Mouse (Mus musculus) heart, postnatal 14 days (tissue): ENCODE measurements around the gene Axl. TPM values are rescaled to one million over a fixed set of nuclear protein-coding genes. Genes with fewer than 3 reads are reported as not detected.
A peak's percentile ranks its signal among the peaks of the same experiment; 100 is the strongest.

Source experiments
- DNase-seq, 2 experiments: peaks; one replicate each; pipeline ENCODE4 v3.0.0; 2021 to 2022
- intact Hi-C: fragments of 180-260 bp; cut with DNase I; formaldehyde crosslinking; loops from one replicate; pipeline ENCODE4 v1.15.1; 2025
- microRNA-seq, 2 experiments: library from miRNA; unstranded; fragments of <30 nt; microRNA quantifications; one replicate each; pipeline ENCODE4 v1.2.0; 2021 to 2022
- total RNA-seq, 2 experiments: library from RNA; stranded (reverse); gene quantifications; 2 replicates each; pipeline ENCODE4 v1.2.3; 2021

Axl gene
- total RNA-seq, 2 experiments from 2014 or later, result 94.3 to 122 TPM

- peak; percentile 91 to 92 for DNase-seq
- intact Hi-C loops, result no loop called here
Observed at GRCm38 (mm10) chr7:25718788-25719417, 69.6 kb downstream of the Axl start, which contains the start of gene Ccdc97. Gene Ccdc97 (minus strand): TSS chr7:25719088.

- intact Hi-C loops, result no loop called here
- no peak for DNase-seq
Observed at GRCm38 (mm10) chr7:25717478-25717877, 71.0 kb downstream of the Axl start.

GRCm38 (mm10) chr7:25715731-25716271, 72.7 kb downstream of the Axl start:
- no peak for DNase-seq
- intact Hi-C loops, result no loop called here

- intact Hi-C loops, result no loop called here
Observed at GRCm38 (mm10) chr7:25714581-25714980, 73.9 kb downstream of the Axl start.

GRCm38 (mm10) chr7:25712801-25713200, 75.7 kb downstream of the Axl start:
- DNase-seq, result no peak

More at GRCm38 (mm10) chr7:25714581-25714980, 73.9 kb downstream of the Axl start:
- DNase-seq, result no peak

GRCm38 (mm10) chr7:25711731-25712197, 76.7 kb downstream of the Axl start:
- intact Hi-C loops, result no loop called here

More at GRCm38 (mm10) chr7:25712801-25713200, 75.7 kb downstream of the Axl start:
- intact Hi-C loops, result no loop called here

GRCm38 (mm10) chr7:25711165-25711564, 77.3 kb downstream of the Axl start:
- DNase-seq, result no peak
- intact Hi-C loops, result no loop called here

More at GRCm38 (mm10) chr7:25711731-25712197, 76.7 kb downstream of the Axl start:
- DNase-seq, result peak; percentile 68 to 70

- intact Hi-C loops, result no loop called here
- DNase-seq, result no peak
Observed at GRCm38 (mm10) chr7:25710519-25711130, 77.9 kb downstream of the Axl start.

GRCm38 (mm10) chr7:25709961-25710360, 78.5 kb downstream of the Axl start:
- peak in 1 of 2 experiments; percentile 61 for DNase-seq
- intact Hi-C loops, result no loop called here

GRCm38 (mm10) chr7:25707581-25708292, 80.8 kb downstream of the Axl start:
- peak; percentile 59 to 66 for DNase-seq
- intact Hi-C loops, result loop anchor here (1.0 kb wide), 1 partner anchor 19 kb away; no protein-coding TSS in a partner anchor

Small RNA genes within 50 kb of the gene (microRNA-seq; reads per million reads assigned to microRNA genes)
- 0 reads per million in 2 experiments for gene Gm24865

Other genes with a start within 250 kb of the Axl start
- 1 to 10 TPM; 1.9 to 2.0 TPM for gene Ceacam2, start 248.8 kb downstream of the Axl start, total RNA-seq
- gene Erich4, start 172.8 kb downstream of the Axl start, total RNA-seq, result under 1 TPM in 1 of 2 experiments, not detected in 1; 0.53 TPM
- 10 to 100 TPM; 55.5 to 60.6 TPM for gene Dmac2, start 169.3 kb downstream of the Axl start, total RNA-seq
- gene B3gnt8, start 162.1 kb downstream of the Axl start, total RNA-seq, result 1 to 10 TPM; 4.9 to 5.8 TPM
- gene Bckdha, start 129.7 kb downstream of the Axl start, total RNA-seq, result 100 to 1,000 TPM; 132 to 146 TPM
- gene Exosc5, start 129.5 kb downstream of the Axl start, total RNA-seq, result 10 to 100 TPM; 16.9 to 17.2 TPM
- gene Tmem91, start 113.5 kb downstream of the Axl start, total RNA-seq, result under 1 TPM in 1 of 2 experiments, not detected in 1; 0.37 TPM
- gene B9d2, start 107.9 kb downstream of the Axl start, total RNA-seq, result 10 to 100 TPM; 11.0 to 11.3 TPM
- 10 to 100 TPM; 31.7 to 36.1 TPM for gene Tgfb1, start 101.7 kb downstream of the Axl start, total RNA-seq
- gene Ccdc97, start 69.6 kb downstream of the Axl start, total RNA-seq, result 10 to 100 TPM; 47.0 to 50.7 TPM
- gene Hnrnpul1, start 33.9 kb downstream of the Axl start, total RNA-seq, result 10 to 100 TPM; 88.8 to 89.0 TPM
- 1 to 10 TPM; 5.4 to 6.1 TPM for gene Cyp2s1, start 28.2 kb upstream of the Axl start, total RNA-seq
- gene Cyp2b10, start 108.9 kb upstream of the Axl start, total RNA-seq, result 1 to 10 TPM in 1 of 2 experiments, under 1 TPM in 1; 0.59 to 2.9 TPM